Mouse (Mus musculus): ENCODE data around the gene Olfr1420.

GRCm38 (mm10) chr19:11926380-11926779 lies 40.0 kb downstream of the Olfr1420 start:
- no peak for TF ChIP-seq CTCF (IDR thresholded peaks at IDR 0.05; ENCODE audit: low read depth)
- no peak for TF ChIP-seq EP300 (IDR thresholded peaks at IDR 0.05; ENCODE audit: low read depth)

Measured in heart, postnatal 0 days (tissue).